In genomic region chr5:151145807-151146206, GRCm38 (mm10) we compare ENCODE assay signal across 14 mouse cellular contexts.
"Had no signal": no experiment of that assay in that cellular context is flagged by ENCODE, and none has a peak within 500 bp of the region (broad histone marks: within the 10 kb centered on the region; RNA-seq: fewer than 3 reads in every experiment).

No protein-coding gene starts in this region.

- H3K4me3 ChIP-seq: neural tube, embryonic 15.5 days; stomach, embryonic 15.5 days had no signal

- DNase-seq: right cerebral cortex, adult 18-20 months; right cerebral cortex, postnatal 14 days; right cerebral cortex, postnatal 25 days; right cerebral cortex, postnatal 4 days; spleen, adult 18-20 months; thymus, adult 18-20 months; thymus, adult 2 months; thymus, postnatal 14 days; thymus, postnatal 25 days; thymus, postnatal 36 days; thymus, postnatal 4 days had no signal

- H3K4me2 ChIP-seq: neural tube, embryonic 15.5 days; stomach, embryonic 15.5 days had no signal

- H3K9ac ChIP-seq: neural tube, embryonic 15.5 days; stomach, embryonic 15.5 days had no signal

- H3K9me3 ChIP-seq: neural tube, embryonic 15.5 days; stomach, embryonic 15.5 days had no signal

- H3K36me3 ChIP-seq: neural tube, embryonic 15.5 days; stomach, embryonic 15.5 days had no signal

- H3K27me3 ChIP-seq: neural tube, embryonic 15.5 days; stomach, embryonic 15.5 days had no signal

- H3K27ac ChIP-seq: neural tube, embryonic 15.5 days; stomach, embryonic 15.5 days; stomach, postnatal 0 days had no signal
